Mouse (Mus musculus): Measurements from ENCODE around the gene Fbxl18. TPM values are rescaled to one million over a fixed set of nuclear protein-coding genes. Genes with fewer than 3 reads are reported as not detected.

Gene Fbxl18
- polyA plus RNA-seq, 1 experiment: 28.4 TPM

GRCm38 (mm10) chr5:142822286-142823095, 72.7 kb downstream of the Fbxl18 start:
- peak overlapping the region; percentile 99 for H3K27ac ChIP-seq (ENCODE audit: insufficient read depth, low read depth, low read length)
- no peak for TF ChIP-seq POLR2A (IDR thresholded peaks at IDR 0.05; ENCODE audit: low read depth, low read length)
- TF ChIP-seq CTCF (IDR thresholded peaks at IDR 0.05; ENCODE audit: extremely low read depth, insufficient read length, insufficient replicate concordance, low read depth, low read length): no peak
- H3K36me3 ChIP-seq (ENCODE audit: control insufficient read depth, insufficient read depth, low read length): no peaks in the 10 kb centered on the region
- H3K27me3 ChIP-seq (ENCODE audit: control insufficient read depth, insufficient read depth, low read length): no peaks in the 10 kb centered on the region
- WGBS: 2% methylated on average over 36 of the region's 36 CpGs
- H3K4me3 ChIP-seq (ENCODE audit: low read depth, low read length): peak overlapping the region; percentile 85
- H3K4me1 ChIP-seq (ENCODE audit: control insufficient read depth, insufficient read depth, insufficient read length, low read length): peaks cover 12% of the 10 kb centered on the region

GRCm38 (mm10) chr5:142821974-142822285, 73.3 kb downstream of the Fbxl18 start:
- peaks cover 12% of the 10 kb centered on the region for H3K4me1 ChIP-seq (ENCODE audit: control insufficient read depth, insufficient read depth, insufficient read length, low read length)
- 0% methylated on average over 9 of the region's 9 CpGs for WGBS
- TF ChIP-seq CTCF (IDR thresholded peaks at IDR 0.05; ENCODE audit: extremely low read depth, insufficient read length, insufficient replicate concordance, low read depth, low read length): no peak
- TF ChIP-seq POLR2A (IDR thresholded peaks at IDR 0.05; ENCODE audit: low read depth, low read length): no peak
- H3K27me3 ChIP-seq (ENCODE audit: control insufficient read depth, insufficient read depth, low read length): no peaks in the 10 kb centered on the region
- H3K27ac ChIP-seq (ENCODE audit: insufficient read depth, low read depth, low read length): peak overlapping the region; percentile 99
- H3K36me3 ChIP-seq (ENCODE audit: control insufficient read depth, insufficient read depth, low read length): no peaks in the 10 kb centered on the region
- peak overlapping the region; percentile 85 for H3K4me3 ChIP-seq (ENCODE audit: low read depth, low read length)

GRCm38 (mm10) chr5:142821266-142821973, 73.8 kb downstream of the Fbxl18 start:
- WGBS: under 1% methylated on average over 36 of the region's 36 CpGs
- TF ChIP-seq POLR2A (IDR thresholded peaks at IDR 0.05; ENCODE audit: low read depth, low read length) (peak; percentile 97), CTCF (IDR thresholded peaks at IDR 0.05; ENCODE audit: extremely low read depth, insufficient read length, insufficient replicate concordance, low read depth, low read length) (no peak)
- Histone ChIP-seq H3K4me1 (ENCODE audit: control insufficient read depth, insufficient read depth, insufficient read length, low read length) (peaks cover 12% of the 10 kb centered on the region), H3K36me3 (ENCODE audit: control insufficient read depth, insufficient read depth, low read length) (no peaks in the 10 kb centered on the region), H3K27me3 (ENCODE audit: control insufficient read depth, insufficient read depth, low read length) (no peaks in the 10 kb centered on the region), H3K27ac (ENCODE audit: insufficient read depth, low read depth, low read length) (peak overlapping the region; percentile 99), H3K4me3 (ENCODE audit: low read depth, low read length) (peak overlapping the region; percentile 85)

- WGBS: under 1% methylated on average over 53 of the region's 53 CpGs
- Histone ChIP-seq H3K4me1 (ENCODE audit: control insufficient read depth, insufficient read depth, insufficient read length, low read length) (peaks cover 8% of the 10 kb centered on the region), H3K4me3 (ENCODE audit: low read depth, low read length) (peak overlapping the region; percentile 85), H3K36me3 (ENCODE audit: control insufficient read depth, insufficient read depth, low read length) (no peaks in the 10 kb centered on the region), H3K27ac (ENCODE audit: insufficient read depth, low read depth, low read length) (peak overlapping the region; percentile 99), H3K27me3 (ENCODE audit: control insufficient read depth, insufficient read depth, low read length) (no peaks in the 10 kb centered on the region)
- TF ChIP-seq POLR2A (IDR thresholded peaks at IDR 0.05; ENCODE audit: low read depth, low read length) (peak; percentile 40; the same call in 1 of the 2 replicates), CTCF (IDR thresholded peaks at IDR 0.05; ENCODE audit: extremely low read depth, insufficient read length, insufficient replicate concordance, low read depth, low read length) (no peak)
Observed at GRCm38 (mm10) chr5:142820276-142821265, 74.7 kb downstream of the Fbxl18 start.

GRCm38 (mm10) chr5:142819385-142820275, 75.6 kb downstream of the Fbxl18 start:
- H3K27me3 ChIP-seq (ENCODE audit: control insufficient read depth, insufficient read depth, low read length): no peaks in the 10 kb centered on the region
- H3K36me3 ChIP-seq (ENCODE audit: control insufficient read depth, insufficient read depth, low read length): no peaks in the 10 kb centered on the region
- H3K4me1 ChIP-seq (ENCODE audit: control insufficient read depth, insufficient read depth, insufficient read length, low read length): peaks cover 8% of the 10 kb centered on the region
- TF ChIP-seq CTCF (IDR thresholded peaks at IDR 0.05; ENCODE audit: extremely low read depth, insufficient read length, insufficient replicate concordance, low read depth, low read length) (no peak), POLR2A (IDR thresholded peaks at IDR 0.05; ENCODE audit: low read depth, low read length) (no peak)
- H3K27ac ChIP-seq (ENCODE audit: insufficient read depth, low read depth, low read length): peak overlapping the region; percentile 99
- H3K4me3 ChIP-seq (ENCODE audit: low read depth, low read length): peak overlapping the region; percentile 85
- WGBS: under 1% methylated on average over 36 of the region's 36 CpGs
